Mouse (Mus musculus): Measurements from ENCODE around the gene Chid1.
A peak's percentile ranks its signal among the peaks of the same experiment; 100 is the strongest.

- no peak for TF ChIP-seq CTCF (IDR thresholded peaks at IDR 0.05; ENCODE audit: borderline replicate concordance, insufficient read depth, low read length)
- peak; percentile 69 for TF ChIP-seq POLR2A (IDR thresholded peaks at IDR 0.05; ENCODE audit: low read depth, low read length)
Measured at GRCm38 (mm10) chr7:141561682-141562391, 22.2 kb upstream of the Chid1 start, which contains the start of gene Ap2a2.

Measured in embryonic fibroblast, embryonic 13.5 days (primary cell).